Mouse (Mus musculus) urinary bladder, postnatal 0 days (tissue): ENCODE results near the gene Gm3183. TPM values are rescaled to one million over a fixed set of nuclear protein-coding genes. Genes with fewer than 3 reads are reported as not detected.

Source experiments
- polyA plus RNA-seq: library from polyadenylated mRNA; unstranded; fragments of >200 nt; fragmentation: Nextera tagmentation; extraction: Ambion mirVana; gene quantifications from 2 replicates; pipeline ENCODE4 v1.2.1, GENCODE M21; 2015

Gm3183 gene
- polyA plus RNA-seq, result not detected in 2 replicates

DNA sequence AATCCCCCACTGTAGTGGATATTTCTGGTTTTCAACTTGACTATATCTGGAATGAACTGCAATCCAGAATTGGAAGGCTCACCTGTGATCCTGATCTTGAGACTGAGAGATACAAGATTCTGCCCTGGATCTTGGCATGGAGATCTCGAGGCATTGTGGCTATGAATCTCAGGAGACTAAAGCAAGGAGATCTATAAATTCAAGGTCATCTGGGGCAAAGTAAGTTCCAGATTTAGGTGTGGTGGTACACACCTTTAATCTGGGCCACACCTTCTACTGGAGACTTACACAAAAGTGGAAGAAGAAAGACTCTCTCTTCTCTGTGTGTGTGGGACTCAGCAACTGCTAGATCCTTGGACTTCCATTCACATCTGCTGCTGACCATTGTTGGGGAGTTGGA is at the start of gene Gm3183:
Gm3183 (plus strand) TSS at position 301 of the 400 bp plus-strand sequence.

Other genes with a start within 250 kb of the Gm3183 start
- not detected in 2 replicates for gene Gm3147, start 249.1 kb upstream of the Gm3183 start, polyA plus RNA-seq
- gene Gm6509, start 241.5 kb upstream of the Gm3183 start, polyA plus RNA-seq, result not detected in 2 replicates
- not detected in 2 replicates for gene Gm6205, start 217.1 kb upstream of the Gm3183 start, polyA plus RNA-seq
- not detected in 2 replicates for gene Gm6367, start 123.2 kb downstream of the Gm3183 start, polyA plus RNA-seq
- not detected in 2 replicates for gene Gm7942, start 241.5 kb downstream of the Gm3183 start, polyA plus RNA-seq